Mouse (Mus musculus) forebrain, embryonic 15.5 days (tissue): ENCODE measurements around the gene Crabp2. TPM values are rescaled to one million over a fixed set of nuclear protein-coding genes. Genes with fewer than 3 reads are reported as not detected.

ENCODE experiments used
- ATAC-seq: fragments of 200-750 bp; cut with Nextera tagmentation; replicated peaks from 2 replicates; pipeline ENCODE4 v1.8.0; 2017; ENCODE audit warnings: mild to moderate bottlenecking, moderate TSS enrichment, moderate library complexity
- H3K27ac ChIP-seq: fragments of 300-500 bp; sonication (generic); replicated peaks from 2 replicates; pipeline ENCODE4 v1.5.1; 2015; ENCODE audit warnings: mild to moderate bottlenecking, inconsistent platforms
- H3K27me3 ChIP-seq: fragments of 300-500 bp; sonication (generic); 2 replicates; pipeline ENCODE4 v1.6.1; 2015; ENCODE audit warnings: inconsistent platforms
- H3K36me3 ChIP-seq: fragments of 300-500 bp; sonication (generic); 2 replicates; pipeline ENCODE4 v1.6.1; 2015; ENCODE audit warnings: mild to moderate bottlenecking, inconsistent platforms
- H3K4me1 ChIP-seq: fragments of 300-500 bp; sonication (generic); 2 replicates; pipeline ENCODE4 v1.6.1; 2015; ENCODE audit warnings: inconsistent platforms
- H3K4me2 ChIP-seq: fragments of 300-500 bp; sonication (generic); replicated peaks from 2 replicates; pipeline ENCODE4 v1.6.1; 2015; ENCODE audit warnings: mild to moderate bottlenecking, inconsistent platforms
- H3K4me3 ChIP-seq: fragments of 300-500 bp; sonication (generic); 2 replicates; pipeline ENCODE4 v1.5.1; 2015; ENCODE audit warnings: mild to moderate bottlenecking, inconsistent platforms
- H3K9ac ChIP-seq: fragments of 300-500 bp; sonication (generic); replicated peaks from 2 replicates; pipeline ENCODE4 v1.6.1; 2015; ENCODE audit warnings: mild to moderate bottlenecking, inconsistent platforms
- H3K9me3 ChIP-seq: fragments of 300-500 bp; sonication (generic); 2 replicates; pipeline ENCODE4 v1.6.1; 2016; ENCODE audit warnings: inconsistent platforms
- WGBS: fragments of 180-500 bp; shearing (Covaris S2); methylation state at CpG from one replicate; pipeline ENCODE4 v1.1.7; 2015; ENCODE audit warnings: mixed read lengths; 5-methylcytosine and 5-hydroxymethylcytosine counted together
- polyA plus RNA-seq: library from polyadenylated mRNA; unstranded; fragments of >200 nt; fragmentation: Nextera tagmentation; extraction: Ambion mirVana; gene quantifications from 2 replicates; pipeline ENCODE4 v1.2.1, GENCODE M21; 2015

The Crabp2 gene
- polyA plus RNA-seq, 1 experiment from 2014 or later = 14.9 TPM

DNA sequence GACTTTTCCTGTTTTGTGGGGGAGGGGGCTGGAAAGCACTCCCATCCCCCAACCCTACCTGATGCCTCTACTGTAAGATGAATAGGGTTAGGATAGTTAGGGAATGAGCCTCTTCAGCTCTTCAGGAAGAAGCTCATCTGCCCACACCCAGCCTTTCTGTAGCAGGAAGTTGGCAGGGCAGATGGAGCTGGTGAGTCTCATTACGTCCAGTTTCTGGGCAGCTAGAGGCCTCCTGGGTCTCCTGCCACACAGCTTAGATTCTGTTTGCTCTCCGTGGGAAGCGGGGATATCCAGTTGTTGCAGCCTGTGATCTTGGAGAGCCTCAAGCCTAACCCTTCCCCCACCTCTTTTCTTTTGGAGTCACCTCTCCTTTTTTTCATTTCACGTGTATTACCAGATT is 38.6 kb upstream of the Crabp2 start:
- Histone ChIP-seq H3K4me3 (peak overlapping the region; percentile 39; the same call in 1 of the 2 replicates), H3K27ac (peak overlapping the region; percentile 67), H3K4me2 (peak overlapping the region; percentile 47; the same call in 1 of the 2 replicates), H3K27me3 (no peaks in the 10 kb centered on the region), H3K9ac (no peak overlapping the region), H3K4me1 (peaks cover 42% of the 10 kb centered on the region), H3K9me3 (no peaks in the 10 kb centered on the region), H3K36me3 (peaks cover 17% of the 10 kb centered on the region)
- ATAC-seq = no peak
- 8% methylated on average over 4 of the region's 4 CpGs for WGBS

DNA sequence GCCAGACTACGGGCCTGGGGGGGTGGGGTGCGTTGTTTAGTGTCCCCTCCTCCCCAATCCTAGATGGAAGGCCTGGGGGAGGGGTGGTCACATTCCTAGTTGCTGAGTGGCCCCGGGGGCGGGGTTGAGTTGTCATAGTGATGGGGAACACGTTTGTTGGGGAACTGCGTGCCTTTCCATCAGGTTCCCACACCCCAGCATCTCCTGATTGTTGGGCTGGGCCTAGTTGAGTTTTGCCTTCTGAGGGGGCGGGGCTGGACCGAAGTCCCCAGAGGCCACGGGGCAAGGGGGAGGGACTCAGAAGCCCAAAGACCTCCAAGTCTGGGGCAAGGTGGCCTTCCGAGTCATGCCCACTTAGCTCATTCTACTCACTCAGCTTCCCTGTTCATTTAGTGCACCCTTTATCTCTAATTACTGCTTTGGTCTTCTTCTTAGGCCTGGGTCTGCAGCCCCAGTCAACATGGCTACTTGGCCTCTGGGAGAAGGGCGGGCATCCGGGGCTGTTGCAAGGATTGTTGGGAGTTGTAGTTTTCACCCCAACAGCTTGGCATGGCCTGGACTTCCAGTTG is 37.8 kb upstream of the Crabp2 start:
- WGBS = 2% methylated on average over 12 of the region's 12 CpGs
- H3K9ac ChIP-seq = 0 out of 2 replicates have a peak overlapping the region, but pooled peaks have one; percentile 13
- peaks cover 24% of the 10 kb centered on the region for H3K36me3 ChIP-seq
- peaks cover 42% of the 10 kb centered on the region for H3K4me1 ChIP-seq
- no peak for ATAC-seq
- peak overlapping the region; percentile 67 for H3K27ac ChIP-seq
- H3K4me2 ChIP-seq = peak overlapping the region; percentile 47
- H3K27me3 ChIP-seq = no peaks in the 10 kb centered on the region
- peak overlapping the region; percentile 39 for H3K4me3 ChIP-seq
- no peaks in the 10 kb centered on the region for H3K9me3 ChIP-seq

GRCm38 (mm10) chr3:87913491-87913890 is 35.0 kb upstream of the Crabp2 start:
- no peak for ATAC-seq
- Histone ChIP-seq H3K9me3 (no peaks in the 10 kb centered on the region), H3K4me1 (peaks cover 27% of the 10 kb centered on the region), H3K36me3 (peaks cover 36% of the 10 kb centered on the region), H3K27ac (no peak overlapping the region), H3K4me3 (no peak overlapping the region), H3K27me3 (no peaks in the 10 kb centered on the region), H3K4me2 (no peak overlapping the region), H3K9ac (no peak overlapping the region)
- WGBS = 83% methylated on average over 7 of the region's 7 CpGs

DNA sequence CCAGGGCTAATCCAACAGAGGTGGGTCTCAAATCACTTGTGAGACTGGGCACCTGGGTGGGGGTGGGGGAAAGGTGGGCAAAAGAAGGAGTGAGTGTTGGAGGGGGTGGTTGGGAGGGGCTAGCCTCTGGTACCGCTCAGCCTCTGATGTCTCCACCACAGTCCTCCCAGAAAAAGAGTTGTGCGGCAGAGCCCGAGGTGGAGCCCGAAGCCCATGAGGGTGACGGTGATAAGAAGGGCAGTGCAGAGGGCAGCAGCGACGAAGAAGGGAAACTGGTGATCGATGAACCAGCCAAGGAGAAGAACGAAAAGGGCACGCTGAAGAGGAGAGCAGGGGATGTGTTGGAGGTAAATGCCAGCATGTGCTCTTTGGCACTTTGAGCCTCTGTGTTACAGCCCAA is 34.6 kb upstream of the Crabp2 start:
- H3K4me1 ChIP-seq = peaks cover 26% of the 10 kb centered on the region
- H3K9me3 ChIP-seq = no peaks in the 10 kb centered on the region
- no peak overlapping the region for H3K27ac ChIP-seq
- no peaks in the 10 kb centered on the region for H3K27me3 ChIP-seq
- 94% methylated on average over 10 of the region's 10 CpGs for WGBS
- no peak overlapping the region for H3K9ac ChIP-seq
- no peak overlapping the region for H3K4me3 ChIP-seq
- no peak for ATAC-seq
- peaks cover 36% of the 10 kb centered on the region for H3K36me3 ChIP-seq
- H3K4me2 ChIP-seq = no peak overlapping the region

DNA sequence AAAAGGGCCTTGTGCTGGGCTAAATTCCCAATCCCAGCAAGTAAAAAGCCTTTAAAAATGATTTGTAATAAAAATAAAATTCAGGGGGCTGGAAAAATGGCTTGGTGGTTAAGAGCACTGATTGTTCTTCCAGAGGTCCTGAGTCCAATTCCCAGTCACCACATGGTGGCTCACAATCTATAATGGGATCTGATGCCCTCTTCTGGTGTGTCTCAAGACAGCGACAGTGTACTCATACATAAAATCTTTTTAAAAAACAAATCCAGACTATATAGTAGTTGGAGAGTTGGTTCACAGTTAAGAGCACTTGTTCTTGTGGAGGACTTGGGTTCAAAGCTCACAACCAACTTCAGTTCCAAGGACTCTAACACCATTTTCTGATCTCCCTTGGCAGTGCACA is 31.5 kb upstream of the Crabp2 start:
- ATAC-seq = no peak
- no peak overlapping the region for H3K4me3 ChIP-seq
- H3K36me3 ChIP-seq = peaks cover 39% of the 10 kb centered on the region
- no peak overlapping the region for H3K9ac ChIP-seq
- H3K27me3 ChIP-seq = no peaks in the 10 kb centered on the region
- no peak overlapping the region for H3K27ac ChIP-seq
- H3K4me2 ChIP-seq = no peak overlapping the region
- H3K9me3 ChIP-seq = no peaks in the 10 kb centered on the region
- 89% methylated on average over 1 of the region's 1 CpGs for WGBS
- peaks cover 16% of the 10 kb centered on the region for H3K4me1 ChIP-seq

- Histone ChIP-seq H3K27me3 (no peaks in the 10 kb centered on the region), H3K9ac (no peak overlapping the region), H3K4me3 (no peak overlapping the region), H3K36me3 (peaks cover 51% of the 10 kb centered on the region), H3K9me3 (no peaks in the 10 kb centered on the region), H3K4me2 (no peak overlapping the region), H3K27ac (peak overlapping the region; percentile 6; the same call in 1 of the 2 replicates), H3K4me1 (peaks cover 16% of the 10 kb centered on the region)
- peak; percentile 5; the same call in 1 of the 2 replicates for ATAC-seq
- WGBS = 98% methylated on average over 1 of the region's 1 CpGs
These were observed 29.9 kb upstream of the Crabp2 start for GRCm38 (mm10) chr3:87918551-87918950.

GRCm38 (mm10) chr3:87919336-87920108 is 28.9 kb upstream of the Crabp2 start, which contains the start of gene Mrpl24:
Gene Mrpl24 (plus strand): TSS chr3:87919506.
- no peaks in the 10 kb centered on the region for H3K9me3 ChIP-seq
- under 1% methylated on average over 30 of the region's 30 CpGs for WGBS
- no peaks in the 10 kb centered on the region for H3K27me3 ChIP-seq
- H3K9ac ChIP-seq = peak within 1 kb of the TSS; percentile 74
- peak within 1 kb of the TSS; percentile 77 for H3K4me3 ChIP-seq
- peaks cover 51% of the 10 kb centered on the region for H3K36me3 ChIP-seq
- peaks cover 16% of the 10 kb centered on the region for H3K4me1 ChIP-seq
- ATAC-seq = peak; percentile 90
- peak within 1 kb of the TSS; percentile 75 for H3K27ac ChIP-seq
- H3K4me2 ChIP-seq = peak within 1 kb of the TSS; percentile 89

DNA sequence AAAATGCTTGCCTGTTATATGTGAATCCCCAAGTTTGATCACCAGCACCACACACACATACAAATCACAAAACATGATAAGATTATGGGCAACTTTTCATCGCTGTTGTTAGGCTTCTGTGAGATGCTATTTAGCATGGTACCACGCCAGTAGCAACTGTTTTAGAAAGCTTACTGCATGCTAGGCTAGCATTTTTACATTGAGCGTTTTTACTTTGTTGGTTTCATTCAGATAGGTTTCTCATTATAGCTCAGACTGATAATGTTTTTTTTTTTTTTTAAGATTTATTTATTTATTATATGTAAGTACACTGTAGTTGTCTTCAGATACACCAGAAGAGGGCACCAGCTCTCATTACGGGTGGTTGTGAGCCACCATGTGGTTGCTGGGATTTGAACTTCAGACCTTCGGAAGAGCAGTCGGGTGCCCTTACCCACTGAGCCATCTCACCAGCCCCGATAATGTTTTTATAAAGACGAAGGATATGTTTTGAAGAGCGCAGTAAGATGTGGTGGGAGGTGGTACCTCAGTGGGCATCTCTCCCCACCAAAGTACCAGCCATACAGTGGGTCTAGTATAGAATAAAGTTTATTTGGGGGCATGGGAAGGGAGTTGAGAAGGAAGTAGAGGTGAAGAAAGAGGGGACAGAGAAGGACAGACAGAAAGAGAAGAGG is 28.1 kb upstream of the Crabp2 start:
- H3K4me3 ChIP-seq = peak overlapping the region; percentile 77
- peak overlapping the region; percentile 74; the same call in 1 of the 2 replicates for H3K9ac ChIP-seq
- H3K9me3 ChIP-seq = no peaks in the 10 kb centered on the region
- 63% methylated on average over 9 of the region's 9 CpGs for WGBS
- no peak for ATAC-seq
- no peak overlapping the region for H3K27ac ChIP-seq
- H3K4me2 ChIP-seq = peak overlapping the region; percentile 89
- peaks cover 16% of the 10 kb centered on the region for H3K4me1 ChIP-seq
- no peaks in the 10 kb centered on the region for H3K27me3 ChIP-seq
- peaks cover 51% of the 10 kb centered on the region for H3K36me3 ChIP-seq

DNA sequence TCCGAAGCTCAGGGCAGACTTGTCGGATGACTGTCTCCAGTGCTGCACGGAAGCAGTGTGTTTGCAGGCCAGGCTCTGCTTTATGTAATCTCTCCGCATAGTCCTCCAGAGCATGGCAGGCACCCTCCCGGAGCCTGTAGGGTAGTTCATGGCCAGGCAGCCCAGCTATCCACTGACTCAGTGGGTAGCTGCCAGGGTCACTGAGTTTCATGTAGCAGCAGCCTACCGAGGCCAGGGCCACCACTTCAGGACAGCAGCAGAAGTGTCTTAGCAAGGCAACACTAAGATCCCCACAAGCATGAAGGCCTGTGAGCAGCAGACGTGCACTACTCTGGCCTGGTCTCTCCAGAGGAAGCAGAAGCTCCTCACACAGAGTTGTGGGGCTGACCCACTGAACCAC is 23.5 kb upstream of the Crabp2 start:
- Histone ChIP-seq H3K36me3 (peaks cover 55% of the 10 kb centered on the region), H3K4me1 (peaks cover 20% of the 10 kb centered on the region), H3K4me2 (no peak overlapping the region), H3K9ac (no peak overlapping the region), H3K4me3 (no peak overlapping the region), H3K9me3 (no peaks in the 10 kb centered on the region), H3K27ac (no peak overlapping the region), H3K27me3 (no peaks in the 10 kb centered on the region)
- 90% methylated on average over 7 of the region's 7 CpGs for WGBS
- no peak for ATAC-seq

DNA sequence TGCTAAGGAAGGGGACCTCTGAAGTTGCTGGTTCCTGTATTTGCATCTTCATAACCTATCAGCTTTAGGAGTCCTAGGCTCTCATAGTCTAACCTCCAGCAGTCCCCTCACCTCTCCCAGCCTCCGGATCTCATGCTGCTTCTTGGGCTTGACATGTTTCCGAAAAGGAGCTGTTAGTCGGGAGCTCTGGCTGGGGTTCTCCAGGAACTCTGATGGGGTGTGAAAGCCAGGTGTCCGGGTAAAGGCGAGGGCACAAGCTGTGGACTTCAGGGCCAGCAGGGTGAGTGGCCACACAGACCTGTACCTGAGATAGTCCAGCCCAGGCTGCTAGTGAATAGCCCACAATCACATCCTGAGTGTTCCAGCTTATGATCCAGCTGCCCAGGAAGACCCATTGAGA is 21.0 kb upstream of the Crabp2 start:
- H3K36me3 ChIP-seq = peaks cover 54% of the 10 kb centered on the region
- no peak overlapping the region for H3K4me2 ChIP-seq
- no peak overlapping the region for H3K27ac ChIP-seq
- no peak overlapping the region for H3K9ac ChIP-seq
- H3K27me3 ChIP-seq = no peaks in the 10 kb centered on the region
- H3K4me1 ChIP-seq = peaks cover 29% of the 10 kb centered on the region
- ATAC-seq = no peak
- no peak overlapping the region for H3K4me3 ChIP-seq
- 87% methylated on average over 5 of the region's 5 CpGs for WGBS
- H3K9me3 ChIP-seq = no peaks in the 10 kb centered on the region

- H3K36me3 ChIP-seq = peaks cover 49% of the 10 kb centered on the region
- peaks cover 43% of the 10 kb centered on the region for H3K4me1 ChIP-seq
- H3K4me2 ChIP-seq = peak overlapping the region; percentile 80
- no peaks in the 10 kb centered on the region for H3K27me3 ChIP-seq
- ATAC-seq = peak; percentile 70
- peak overlapping the region; percentile 75 for H3K9ac ChIP-seq
- H3K27ac ChIP-seq = peak overlapping the region; percentile 79
- peak overlapping the region; percentile 70 for H3K4me3 ChIP-seq
- no peaks in the 10 kb centered on the region for H3K9me3 ChIP-seq
- WGBS = 8% methylated on average over 26 of the region's 26 CpGs
These were observed 19.0 kb upstream of the Crabp2 start for GRCm38 (mm10) chr3:87929341-87930077.
